Comparison of ENCODE assay signal across 8 mouse cellular contexts in the genomic region with DNA sequence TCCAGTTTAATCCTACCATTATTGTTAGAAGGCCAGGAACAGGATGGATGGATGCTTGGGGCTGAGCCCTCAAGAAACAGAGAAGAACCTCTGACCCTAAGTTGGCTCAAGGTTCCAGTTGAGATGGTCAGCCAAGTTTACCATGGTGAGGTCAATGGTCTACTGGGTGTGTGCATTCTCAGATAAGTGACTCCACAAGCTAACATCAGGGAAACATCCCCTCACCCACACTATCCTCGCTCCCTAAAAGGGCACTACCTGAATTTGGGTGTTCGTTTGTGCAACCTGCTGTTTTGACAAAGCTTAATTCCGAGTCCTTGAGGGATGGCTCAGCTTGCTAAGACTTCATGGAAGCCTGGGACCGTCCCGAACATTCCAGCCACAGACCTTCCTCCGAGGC. TPM values are rescaled to one million over a fixed set of nuclear protein-coding genes. Genes with fewer than 3 reads are reported as not detected.
DNase-seq lines count a peak whose midpoint lies in the region; ATAC-seq and TF ChIP-seq lines count a peak whose summit lies in the region.

No protein-coding gene starts in this region.

- peak overlapping the region; percentile 91 for H3K4me2 ChIP-seq in embryonic facial prominence, embryonic 15.5 days (replicated peaks)
- peak overlapping the region; percentile 67 for H3K4me2 ChIP-seq in kidney, postnatal 0 days (ENCODE audit: low read length)
- H3K4me2 ChIP-seq in neural tube, embryonic 12.5 days (replicated peaks), result peak overlapping the region; percentile 94

- no peak for ATAC-seq in embryonic facial prominence, embryonic 15.5 days (ENCODE audit: insufficient number of reproducible peaks, low FRiP score, low TSS enrichment, low read depth)
- no peak for ATAC-seq in kidney, postnatal 0 days (replicated peaks; ENCODE audit: low FRiP score, low read depth)
- ATAC-seq in neural tube, embryonic 12.5 days (ENCODE audit: low FRiP score, low read depth), result no peak

- H3K4me3 ChIP-seq in liver, adult 2 months (ENCODE audit: insufficient read depth, low read depth, low read length), result peak overlapping the region; percentile 76
- peak overlapping the region; percentile 60 for H3K4me3 ChIP-seq in embryonic facial prominence, embryonic 15.5 days (replicated peaks)
- H3K4me3 ChIP-seq in kidney, postnatal 0 days (replicated peaks; ENCODE audit: low read depth, low read length), result peak overlapping the region; percentile 39
- H3K4me3 ChIP-seq in neural tube, embryonic 12.5 days, result peak overlapping the region; percentile 55

- no peaks in the 10 kb centered on the region for H3K27me3 ChIP-seq in liver, adult 2 months (ENCODE audit: control insufficient read depth, insufficient read depth, low read length)
- no peaks in the 10 kb centered on the region for H3K27me3 ChIP-seq in embryonic facial prominence, embryonic 15.5 days
- H3K27me3 ChIP-seq in kidney, postnatal 0 days (ENCODE audit: insufficient read depth, low read length), result no peaks in the 10 kb centered on the region
- H3K27me3 ChIP-seq in neural tube, embryonic 12.5 days (replicated peaks), result 0 out of 2 replicates have a peak, but pooled peaks cover 5% of the 10 kb centered on the region

- TF ChIP-seq CTCF in liver, adult 2 months (IDR thresholded peaks at IDR 0.05; ENCODE audit: low read depth, low read length), result no peak
- TF ChIP-seq CTCF in kidney, postnatal 0 days (IDR thresholded peaks at IDR 0.05; ENCODE audit: low read depth), result no peak

- peak overlapping the region; percentile 97 for H3K27ac ChIP-seq in liver, adult 2 months (replicated peaks; ENCODE audit: insufficient read depth, low read depth, low read length)
- H3K27ac ChIP-seq in embryonic facial prominence, embryonic 15.5 days (replicated peaks), result no peak overlapping the region
- H3K27ac ChIP-seq in kidney, postnatal 0 days, result no peak overlapping the region
- H3K27ac ChIP-seq in neural tube, embryonic 12.5 days, result no peak overlapping the region

- peaks cover 19% of the 10 kb centered on the region for H3K4me1 ChIP-seq in liver, adult 2 months (ENCODE audit: control insufficient read depth, insufficient read depth, low read length)
- peaks cover 25% of the 10 kb centered on the region for H3K4me1 ChIP-seq in embryonic facial prominence, embryonic 15.5 days
- peaks cover 11% of the 10 kb centered on the region for H3K4me1 ChIP-seq in kidney, postnatal 0 days (replicated peaks; ENCODE audit: insufficient read depth, low read length)
- H3K4me1 ChIP-seq in neural tube, embryonic 12.5 days, result peaks cover 46% of the 10 kb centered on the region

- peak; percentile 94 for DNase-seq in liver, adult 2 months (ENCODE audit: extremely low read depth, low read depth, low spot score)
- DNase-seq in liver, result no peak
- DNase-seq in kidney, postnatal 0 days (ENCODE audit: low spot score), result no peak
- no peak for DNase-seq in frontal cortex, adult 2 months (ENCODE audit: extremely low spot score in 1 of 2, low spot score in 1 of 2)
- DNase-seq in adrenal gland, postnatal 36 days, result no peak
- no peak for DNase-seq in cerebellum, adult 18-20 months

- no peaks in the 10 kb centered on the region for H3K9me3 ChIP-seq in embryonic facial prominence, embryonic 15.5 days (replicated peaks)
- no peaks in the 10 kb centered on the region for H3K9me3 ChIP-seq in kidney, postnatal 0 days (replicated peaks; ENCODE audit: low read length)
- H3K9me3 ChIP-seq in neural tube, embryonic 12.5 days, result no peaks in the 10 kb centered on the region

- under 1% methylated on average over 6 of the region's 6 CpGs for WGBS in liver, adult 2 months
- WGBS in embryonic facial prominence, embryonic 15.5 days, result 8% methylated on average over 6 of the region's 6 CpGs
- WGBS in kidney, postnatal 0 days, result 9% methylated on average over 6 of the region's 6 CpGs
- 8% methylated on average over 6 of the region's 6 CpGs for WGBS in neural tube, embryonic 12.5 days

- peaks cover 31% of the 10 kb centered on the region; the same call in 1 of the 2 replicates for H3K79me2 ChIP-seq in liver, adult 2 months (ENCODE audit: control insufficient read depth, insufficient read depth, low read length)

- TF ChIP-seq POLR2A in liver, adult 2 months (IDR thresholded peaks at IDR 0.05; ENCODE audit: extremely low read depth, insufficient read depth, low read length), result no peak

- H3K9ac ChIP-seq in liver, adult 2 months (ENCODE audit: low read depth, low read length), result peak overlapping the region; percentile 84
- H3K9ac ChIP-seq in embryonic facial prominence, embryonic 15.5 days, result peak overlapping the region; percentile 35; the same call in 1 of the 2 replicates
- peak overlapping the region; percentile 64 for H3K9ac ChIP-seq in kidney, postnatal 0 days (ENCODE audit: low read depth, low read length)
- peak overlapping the region; percentile 52; the same call in 1 of the 2 replicates for H3K9ac ChIP-seq in neural tube, embryonic 12.5 days

- no peaks in the 10 kb centered on the region for H3K36me3 ChIP-seq in liver, adult 2 months (ENCODE audit: control insufficient read depth, insufficient read depth, low read length)
- no peaks in the 10 kb centered on the region for H3K36me3 ChIP-seq in embryonic facial prominence, embryonic 15.5 days
- no peaks in the 10 kb centered on the region for H3K36me3 ChIP-seq in kidney, postnatal 0 days (ENCODE audit: insufficient read depth, low read length)
- no peaks in the 10 kb centered on the region for H3K36me3 ChIP-seq in neural tube, embryonic 12.5 days

RNA-seq across cellular contexts. Expression of gene Kcnk5, which starts 1.3 kb away (rescaled TPM):
- total RNA-seq in liver, adult 2 months (2014; rRNA removed), result 17.5 and 25.6 TPM in 2 replicates
- polyA plus RNA-seq in liver, adult 2 months (2012; rRNA removed), result 10.3 and 13.8 TPM in 2 replicates
- polyA plus RNA-seq in embryonic facial prominence, embryonic 15.5 days (2015; fragmentation: Nextera tagmentation; extraction: Ambion mirVana), result 4.7 and 5.5 TPM in 2 replicates
- 12.0 and 14.8 TPM in 2 replicates for polyA plus RNA-seq in kidney, postnatal 0 days (2015; fragmentation: Nextera tagmentation; extraction: Ambion mirVana)
- 7.8 and 8.4 TPM in 2 replicates for polyA plus RNA-seq in neural tube, embryonic 12.5 days (2016; fragmentation: Nextera tagmentation; extraction: Ambion mirVana)
- polyA plus RNA-seq in frontal cortex, adult 2 months (2012; rRNA removed), result 0.80 and 0.86 TPM in 2 replicates
- 10 to 100 TPM in 1 of 2 experiments, 1 to 10 TPM in 1; 8.6 to 13.9 TPM for total RNA-seq in adrenal gland, postnatal 36 days (2021)

RNA-seq across cellular contexts. Expression of gene Saysd1, which starts 42.0 kb away (rescaled TPM):
- 4.1 and 4.6 TPM in 2 replicates for total RNA-seq in liver, adult 2 months (2014; rRNA removed)
- 10.0 and 10.9 TPM in 2 replicates for polyA plus RNA-seq in liver, adult 2 months (2012; rRNA removed)
- 12.9 and 13.2 TPM in 2 replicates for polyA plus RNA-seq in embryonic facial prominence, embryonic 15.5 days (2015; fragmentation: Nextera tagmentation; extraction: Ambion mirVana)
- 18.1 and 19.3 TPM in 2 replicates for polyA plus RNA-seq in kidney, postnatal 0 days (2015; fragmentation: Nextera tagmentation; extraction: Ambion mirVana)
- 10.7 and 11.7 TPM in 2 replicates for polyA plus RNA-seq in neural tube, embryonic 12.5 days (2016; fragmentation: Nextera tagmentation; extraction: Ambion mirVana)
- 7.9 and 8.6 TPM in 2 replicates for polyA plus RNA-seq in frontal cortex, adult 2 months (2012; rRNA removed)
- 1 to 10 TPM; 8.2 to 8.3 TPM for total RNA-seq in adrenal gland, postnatal 36 days (2021)
